Mouse (Mus musculus): ENCODE measurements at regions not wholly inside any gene's neighbourhood (a gene's known extent, or its start where the extent isn't known, plus 50 kb on each side); places are given as distances from the start of the nearest gene placed in this dataset.

DNA sequence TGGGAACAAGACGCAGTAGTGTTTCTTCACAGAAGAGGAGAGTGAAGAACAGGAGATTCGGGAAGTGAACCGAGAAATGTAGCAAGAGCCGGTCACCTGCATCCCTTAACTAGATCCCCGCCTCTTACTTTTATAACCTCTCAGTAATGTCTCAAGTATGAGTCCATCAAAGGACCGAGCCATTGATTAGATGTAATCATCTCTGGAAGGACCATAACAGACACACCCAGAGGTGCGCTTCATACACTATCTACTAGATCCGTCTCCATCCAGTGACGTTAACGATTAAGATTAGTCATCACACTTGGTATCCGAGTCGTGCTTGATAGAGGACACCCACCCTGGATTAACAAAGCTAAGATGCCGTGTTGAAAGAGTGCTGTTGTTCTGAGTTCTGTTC, 252.9 kb downstream of the Sox9 start:
- TF ChIP-seq CTCF (IDR thresholded peaks at IDR 0.05; ENCODE audit: low read depth, low read length) (no peak), POLR2AphosphoS5 (IDR thresholded peaks at IDR 0.05; ENCODE audit: insufficient replicate concordance, low read depth, low read length) (no peak), TAL1 (conservative IDR thresholded peaks at IDR 0.05; ENCODE audit: low read depth, low read length) (no peak), GATA1 (IDR thresholded peaks at IDR 0.05; ENCODE audit: borderline replicate concordance, low read length) (no peak)

All from G1E (cell line).